Mouse (Mus musculus): ENCODE measurements at regions not wholly inside any gene's neighbourhood (a gene's known extent, or its start where the extent isn't known, plus 50 kb on each side); places are given as distances from the start of the nearest gene placed in this dataset.

- no peaks in the 10 kb centered on the region for H3K36me3 ChIP-seq (ENCODE audit: insufficient read depth, low read length)
- no peak for TF ChIP-seq CTCF (IDR thresholded peaks at IDR 0.05; ENCODE audit: low read depth)
- H3K9me3 ChIP-seq (replicated peaks; ENCODE audit: low read length), result no peaks in the 10 kb centered on the region
- no peak overlapping the region for H3K27ac ChIP-seq
- WGBS, result 65% methylated on average over 7 of the region's 7 CpGs
- no peak overlapping the region for H3K9ac ChIP-seq (ENCODE audit: low read depth, low read length)
- no peaks in the 10 kb centered on the region for H3K27me3 ChIP-seq (ENCODE audit: insufficient read depth, low read length)
- no peak overlapping the region for H3K4me2 ChIP-seq (ENCODE audit: low read length)
- H3K4me3 ChIP-seq (replicated peaks; ENCODE audit: low read depth, low read length), result no peak overlapping the region
- no peaks in the 10 kb centered on the region for H3K4me1 ChIP-seq (replicated peaks; ENCODE audit: insufficient read depth, low read length)
- DNase-seq (ENCODE audit: low spot score) (no peak), ATAC-seq (replicated peaks; ENCODE audit: low FRiP score, low read depth) (no peak)
These were observed 579.2 kb upstream of the Kif18a start for GRCm38 (mm10) chr2:108701308-108701707.

- 84% methylated on average over 5 of the region's 5 CpGs for WGBS
These were observed 572.4 kb upstream of the Kif18a start for GRCm38 (mm10) chr2:108707856-108708855.

DNA sequence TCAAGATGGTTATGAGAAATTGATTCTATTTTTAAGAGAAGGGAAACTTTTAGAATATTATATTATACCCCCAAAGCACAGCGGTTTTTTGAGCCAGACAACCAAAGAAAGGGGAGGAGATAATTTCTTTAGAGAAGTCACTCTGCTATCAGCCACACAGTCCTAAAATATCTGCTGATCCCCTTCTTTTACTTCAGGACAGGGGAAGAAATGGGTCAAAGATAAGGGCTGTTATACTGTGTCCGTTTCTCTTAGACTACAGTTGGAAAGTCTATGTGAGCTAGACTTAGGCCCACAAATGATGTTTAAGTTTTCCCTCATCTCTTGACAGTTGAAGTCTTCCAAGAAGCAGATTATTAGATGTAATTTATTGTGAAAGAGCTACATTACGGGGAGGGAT, 538.5 kb upstream of the Kif18a start:
- no peak overlapping the region for H3K27ac ChIP-seq
- H3K4me3 ChIP-seq (replicated peaks; ENCODE audit: low read depth, low read length), result no peak overlapping the region
- no peaks in the 10 kb centered on the region for H3K4me1 ChIP-seq (replicated peaks; ENCODE audit: insufficient read depth, low read length)
- no peak for TF ChIP-seq CTCF (IDR thresholded peaks at IDR 0.05; ENCODE audit: low read depth)
- no peak overlapping the region for H3K9ac ChIP-seq (ENCODE audit: low read depth, low read length)
- H3K9me3 ChIP-seq (replicated peaks; ENCODE audit: low read length), result no peaks in the 10 kb centered on the region
- no peak overlapping the region for H3K4me2 ChIP-seq (ENCODE audit: low read length)
- ATAC-seq (replicated peaks; ENCODE audit: low FRiP score, low read depth) (no peak), DNase-seq (ENCODE audit: low spot score) (no peak)
- WGBS, result 80% methylated on average over 3 of the region's 3 CpGs
- H3K36me3 ChIP-seq (ENCODE audit: insufficient read depth, low read length), result no peaks in the 10 kb centered on the region
- no peaks in the 10 kb centered on the region for H3K27me3 ChIP-seq (ENCODE audit: insufficient read depth, low read length)

More at GRCm38 (mm10) chr2:108707856-108708855, 572.4 kb upstream of the Kif18a start:
- Histone ChIP-seq H3K9ac (ENCODE audit: low read depth, low read length) (no peak overlapping the region), H3K27ac (no peak overlapping the region), H3K4me2 (ENCODE audit: low read length) (no peak overlapping the region), H3K9me3 (replicated peaks; ENCODE audit: low read length) (no peaks in the 10 kb centered on the region), H3K36me3 (ENCODE audit: insufficient read depth, low read length) (no peaks in the 10 kb centered on the region), H3K4me3 (replicated peaks; ENCODE audit: low read depth, low read length) (no peak overlapping the region), H3K27me3 (ENCODE audit: insufficient read depth, low read length) (no peaks in the 10 kb centered on the region), H3K4me1 (replicated peaks; ENCODE audit: insufficient read depth, low read length) (no peaks in the 10 kb centered on the region)
- ATAC-seq (replicated peaks; ENCODE audit: low FRiP score, low read depth) (no peak), DNase-seq (ENCODE audit: low spot score) (no peak)
- TF ChIP-seq CTCF (IDR thresholded peaks at IDR 0.05; ENCODE audit: low read depth), result no peak; the same call in 1 of the 2 replicates

DNA sequence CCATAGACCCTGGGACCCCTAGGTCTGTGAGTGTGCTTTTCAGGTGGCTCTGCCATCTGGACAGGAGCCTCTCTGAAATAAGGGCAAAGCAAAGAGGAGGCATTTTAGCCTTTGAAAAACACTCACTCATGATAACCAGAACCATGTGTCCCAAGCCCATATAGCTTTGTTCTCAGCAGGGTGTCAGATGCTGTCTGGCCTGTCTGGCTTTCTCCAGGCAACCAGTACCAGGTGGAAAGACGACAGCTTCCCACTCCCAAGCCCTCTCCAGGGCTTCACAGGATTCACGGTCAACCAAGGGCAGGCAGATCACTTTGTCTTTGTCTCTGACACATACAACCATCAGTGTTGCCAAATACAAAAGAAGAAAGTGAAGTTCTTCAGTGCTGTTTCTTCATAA, 537.0 kb upstream of the Kif18a start:
- WGBS, result 45% methylated on average over 2 of the region's 2 CpGs
- Histone ChIP-seq H3K27me3 (ENCODE audit: insufficient read depth, low read length) (no peaks in the 10 kb centered on the region), H3K4me2 (ENCODE audit: low read length) (no peak overlapping the region), H3K4me1 (replicated peaks; ENCODE audit: insufficient read depth, low read length) (no peaks in the 10 kb centered on the region), H3K9ac (ENCODE audit: low read depth, low read length) (no peak overlapping the region), H3K9me3 (replicated peaks; ENCODE audit: low read length) (no peaks in the 10 kb centered on the region), H3K27ac (no peak overlapping the region), H3K4me3 (replicated peaks; ENCODE audit: low read depth, low read length) (no peak overlapping the region), H3K36me3 (ENCODE audit: insufficient read depth, low read length) (no peaks in the 10 kb centered on the region)
- no peak for TF ChIP-seq CTCF (IDR thresholded peaks at IDR 0.05; ENCODE audit: low read depth)
- DNase-seq (ENCODE audit: low spot score), result no peak
- no peak for ATAC-seq (replicated peaks; ENCODE audit: low FRiP score, low read depth)

GRCm38 (mm10) chr2:108744797-108745196, 535.7 kb upstream of the Kif18a start:
- Histone ChIP-seq H3K4me3 (replicated peaks; ENCODE audit: low read depth, low read length) (no peak overlapping the region), H3K4me1 (replicated peaks; ENCODE audit: insufficient read depth, low read length) (no peaks in the 10 kb centered on the region), H3K9me3 (replicated peaks; ENCODE audit: low read length) (no peaks in the 10 kb centered on the region), H3K27me3 (ENCODE audit: insufficient read depth, low read length) (no peaks in the 10 kb centered on the region), H3K27ac (no peak overlapping the region), H3K36me3 (ENCODE audit: insufficient read depth, low read length) (no peaks in the 10 kb centered on the region), H3K4me2 (ENCODE audit: low read length) (no peak overlapping the region), H3K9ac (ENCODE audit: low read depth, low read length) (no peak overlapping the region)
- ATAC-seq (replicated peaks; ENCODE audit: low FRiP score, low read depth) (no peak), DNase-seq (ENCODE audit: low spot score) (no peak)
- WGBS, result 71% methylated on average over 2 of the region's 2 CpGs
- TF ChIP-seq CTCF (IDR thresholded peaks at IDR 0.05; ENCODE audit: low read depth), result no peak

DNA sequence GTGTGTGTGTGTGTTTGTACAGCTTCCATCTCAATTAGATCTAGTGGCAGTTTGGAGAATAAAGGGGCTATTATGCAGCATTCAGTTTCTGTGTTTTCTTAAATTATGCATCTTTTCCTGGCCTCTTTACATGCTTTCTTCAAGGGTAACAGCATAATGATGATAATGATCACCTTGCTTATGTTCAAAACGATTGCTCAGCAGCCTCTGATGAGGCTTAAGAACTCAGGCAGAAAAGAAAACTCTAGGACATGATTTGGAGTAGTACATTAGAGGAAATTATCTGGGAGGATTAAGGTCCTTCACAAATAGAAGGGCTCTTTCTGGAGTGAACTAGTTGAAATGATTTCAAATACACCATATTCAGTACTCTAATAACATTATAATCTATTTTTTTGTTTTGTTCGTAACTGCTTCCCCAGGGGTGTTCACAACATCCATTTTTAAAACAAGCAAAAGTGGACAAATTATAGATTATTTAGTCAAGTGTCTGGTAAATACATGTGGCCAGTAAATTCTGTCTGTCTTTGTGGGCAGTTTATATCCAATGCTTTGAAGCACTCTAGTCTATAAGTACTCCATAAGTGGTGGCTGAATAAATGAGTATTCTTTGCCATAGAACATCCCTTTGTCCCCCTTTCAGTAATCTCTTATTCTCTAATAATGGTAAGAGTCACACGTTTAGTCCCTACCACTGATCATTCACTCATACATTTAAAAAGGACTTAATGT, 526.9 kb upstream of the Kif18a start:
- Histone ChIP-seq H3K4me3 (replicated peaks; ENCODE audit: low read depth, low read length) (no peak overlapping the region), H3K4me2 (ENCODE audit: low read length) (no peak overlapping the region), H3K4me1 (replicated peaks; ENCODE audit: insufficient read depth, low read length) (no peaks in the 10 kb centered on the region), H3K27me3 (ENCODE audit: insufficient read depth, low read length) (no peaks in the 10 kb centered on the region), H3K9me3 (replicated peaks; ENCODE audit: low read length) (no peaks in the 10 kb centered on the region), H3K9ac (ENCODE audit: low read depth, low read length) (no peak overlapping the region), H3K36me3 (ENCODE audit: insufficient read depth, low read length) (no peaks in the 10 kb centered on the region), H3K27ac (no peak overlapping the region)
- DNase-seq (ENCODE audit: low spot score), result no peak
- no peak for TF ChIP-seq CTCF (IDR thresholded peaks at IDR 0.05; ENCODE audit: low read depth)
- 64% methylated on average over 3 of the region's 3 CpGs for WGBS
- ATAC-seq (replicated peaks; ENCODE audit: low FRiP score, low read depth), result no peak

Measured in kidney, postnatal 0 days (tissue).